Mouse (Mus musculus) CD8-positive naive resting alpha-beta T cell, adult 2 months (primary cell): Measurements from ENCODE around the gene Arhgef28.

Experiments
- DNase-seq, 2 experiments: peaks; one replicate each; pipeline ENCODE4 v3.0.0; 2022; ENCODE audit warnings: low read depth in 2 of 2, low spot score in 2 of 2

Arhgef28 gene

DNA sequence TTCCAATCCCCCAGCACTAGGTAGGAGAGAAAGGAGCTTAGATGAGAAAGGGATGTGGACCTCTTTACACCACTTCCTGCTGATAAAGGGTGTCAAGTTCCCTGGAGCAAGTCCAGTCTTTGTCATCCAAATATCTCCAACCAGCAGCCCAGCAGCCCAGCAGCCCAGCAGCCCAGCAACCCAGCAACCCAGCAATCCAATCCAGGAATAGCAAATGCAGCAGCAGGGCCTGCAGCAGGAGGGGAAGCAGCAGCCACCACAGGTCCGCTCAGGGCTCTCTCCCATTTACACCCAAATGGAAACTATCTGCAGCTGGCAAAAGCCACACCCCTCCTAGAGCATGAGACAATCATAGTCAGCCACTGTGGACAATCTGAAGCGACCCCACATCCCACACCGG, 21.6 kb downstream of the Arhgef28 start:
- DNase-seq: no peak

DNA sequence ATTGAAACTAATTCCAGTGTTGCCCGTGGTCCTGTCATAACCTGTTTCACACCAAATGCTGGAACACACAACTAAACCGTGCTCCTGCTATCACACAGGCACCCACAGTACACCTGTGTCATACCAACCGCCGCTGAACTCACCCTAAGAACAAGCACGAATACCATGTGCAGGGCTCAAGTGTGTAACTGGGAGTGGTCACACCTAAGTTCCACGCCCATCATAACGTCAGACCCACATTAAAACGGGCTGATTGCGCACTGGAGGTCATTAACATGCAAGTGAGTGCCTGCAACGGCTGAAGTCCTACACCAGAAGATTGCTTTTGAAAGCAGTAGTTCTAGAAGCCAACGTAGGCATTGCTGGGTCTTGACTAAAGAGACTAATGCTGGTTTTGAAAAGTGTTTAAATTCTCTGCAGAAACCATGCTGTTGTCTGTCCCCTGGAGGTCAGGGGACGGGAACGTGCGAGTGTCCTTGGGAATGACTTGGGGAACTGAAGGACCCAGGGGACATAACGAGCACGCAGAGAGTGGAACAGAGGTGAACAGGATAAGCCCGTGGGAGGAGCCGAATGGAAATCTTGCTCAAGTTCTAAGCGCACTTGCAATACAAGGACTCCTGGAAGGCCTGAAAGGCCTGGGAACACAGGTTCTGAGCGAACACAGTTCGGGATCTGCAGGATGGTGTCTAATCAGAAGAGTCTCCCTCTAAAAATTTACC, 22.9 kb downstream of the Arhgef28 start:
- no peak for DNase-seq

DNA sequence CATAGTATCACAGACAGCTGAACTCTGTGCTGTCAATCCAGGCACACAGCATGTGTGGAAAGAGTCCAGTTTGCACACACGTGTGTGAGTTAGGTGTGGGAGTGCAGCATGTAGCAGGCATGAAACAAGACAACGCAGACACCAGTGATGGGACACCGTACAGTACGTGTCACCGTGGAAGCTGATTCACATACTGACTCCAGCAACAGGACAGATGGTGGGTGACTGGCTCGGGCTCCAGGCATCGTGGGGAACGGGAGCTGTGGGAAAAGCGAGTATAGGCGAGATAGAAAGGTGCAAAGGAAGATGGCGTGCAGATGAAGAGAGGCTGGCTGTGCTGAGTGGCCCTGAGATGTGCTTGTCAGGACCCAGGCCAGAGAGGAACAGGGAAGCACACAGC, 23.9 kb downstream of the Arhgef28 start:
- no peak for DNase-seq

DNA sequence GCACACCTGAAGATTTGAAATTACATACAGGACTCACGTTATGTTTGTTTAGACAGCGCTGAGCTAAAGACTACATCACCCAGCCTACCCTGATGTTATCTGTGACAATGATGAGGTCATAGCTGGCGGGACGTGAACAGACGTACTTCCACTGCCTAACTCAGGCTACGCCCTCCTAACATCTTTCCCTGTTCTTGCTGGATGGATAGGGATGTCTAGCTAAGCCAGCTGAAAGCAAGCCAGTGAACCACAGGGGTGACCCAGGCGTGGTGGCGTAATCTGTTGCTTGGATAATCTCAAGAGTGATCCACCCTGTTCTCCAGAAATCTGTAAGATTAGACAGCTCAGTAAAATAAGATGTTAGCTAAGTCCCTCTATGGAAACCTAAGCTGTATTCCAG, 25.6 kb downstream of the Arhgef28 start:
- no peak for DNase-seq

DNA sequence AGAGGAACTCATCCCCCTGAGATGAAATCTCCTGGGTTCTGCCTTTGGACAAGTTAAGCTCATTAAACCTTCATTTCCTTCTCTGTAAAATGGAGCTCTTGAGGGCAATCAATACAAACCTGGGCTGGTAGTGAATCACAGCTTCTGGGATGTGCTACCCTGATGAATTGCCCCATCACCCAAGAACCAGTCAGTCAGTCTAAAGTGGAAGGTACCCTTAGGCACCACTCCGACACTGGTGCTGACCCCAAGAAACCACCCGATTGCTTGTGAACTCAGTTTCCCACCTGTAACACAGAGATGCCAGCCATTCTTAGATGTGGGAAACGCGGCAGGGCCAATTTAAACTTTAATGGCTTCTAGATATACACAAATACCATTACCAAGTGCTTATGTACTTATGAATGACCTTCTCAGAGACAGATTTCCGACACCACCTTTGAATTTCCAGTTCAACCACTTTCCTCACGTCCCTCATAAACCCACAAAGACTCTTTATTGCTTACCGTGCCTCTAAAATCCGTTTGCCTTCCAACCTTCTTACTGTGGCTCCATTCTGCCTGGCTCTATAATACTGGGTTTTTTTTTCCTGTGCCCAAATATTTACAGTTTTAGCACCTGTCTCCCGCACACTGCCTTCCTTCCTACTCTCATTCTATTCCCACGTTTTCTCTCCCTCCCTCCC, 30.8 kb downstream of the Arhgef28 start:
- no peak for DNase-seq

DNA sequence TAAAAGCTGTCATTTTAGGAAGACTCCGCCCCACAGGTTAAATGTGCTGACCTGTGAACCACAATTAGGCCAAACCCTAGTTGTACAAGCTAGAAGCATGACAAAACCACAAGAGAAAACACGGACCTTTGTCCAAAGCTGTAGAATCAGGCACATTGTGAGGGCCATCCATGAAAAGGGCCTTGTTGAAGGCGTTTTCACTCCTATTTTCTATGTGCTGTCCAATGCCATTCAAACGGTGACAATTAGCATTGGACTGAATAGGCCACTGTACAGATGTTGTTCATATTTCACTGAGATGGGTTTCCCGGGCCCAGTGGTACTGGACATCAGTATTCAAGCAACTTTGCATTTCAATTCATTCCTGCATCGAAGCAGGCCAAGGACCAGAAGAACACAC, 33.2 kb downstream of the Arhgef28 start:
- DNase-seq: no peak

DNA sequence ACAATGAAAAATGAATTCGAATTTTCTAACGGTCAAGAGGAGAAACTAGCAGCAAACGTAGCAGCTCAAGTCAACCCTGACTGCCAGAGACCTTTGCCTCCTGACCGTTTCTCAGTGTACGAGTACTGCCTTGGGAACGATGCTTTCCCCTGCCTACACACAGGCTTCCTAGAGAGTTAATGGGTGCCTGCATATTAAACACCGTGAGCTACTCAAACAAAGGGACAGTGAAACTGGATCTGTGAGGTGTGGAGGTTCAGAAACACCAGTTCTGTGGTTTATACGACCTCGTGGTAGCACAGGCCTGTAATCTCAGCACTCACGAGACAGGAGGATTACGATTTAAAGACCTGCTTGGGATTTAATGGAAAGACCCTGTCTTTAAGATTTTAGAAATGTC, 33.9 kb downstream of the Arhgef28 start:
- DNase-seq: no peak

DNA sequence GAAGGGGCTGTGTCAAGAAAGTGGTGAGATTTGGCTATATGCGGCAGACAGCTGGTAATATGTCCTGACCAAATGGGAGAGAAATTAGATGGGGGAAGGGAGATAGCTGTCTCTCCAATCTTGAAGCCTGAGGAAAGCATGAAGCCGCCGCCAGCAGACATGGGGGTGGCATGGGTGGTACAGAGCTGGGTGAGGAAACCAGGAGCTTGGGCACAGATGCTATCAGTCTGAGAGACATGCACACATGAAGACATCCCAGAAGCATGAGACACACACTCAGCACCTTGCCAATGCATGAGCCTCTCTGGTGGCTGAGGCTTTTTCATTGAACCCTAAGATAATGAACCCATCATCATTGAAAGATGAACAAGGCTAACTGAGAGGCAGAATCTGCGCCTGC, 34.5 kb downstream of the Arhgef28 start:
- DNase-seq: no peak

DNA sequence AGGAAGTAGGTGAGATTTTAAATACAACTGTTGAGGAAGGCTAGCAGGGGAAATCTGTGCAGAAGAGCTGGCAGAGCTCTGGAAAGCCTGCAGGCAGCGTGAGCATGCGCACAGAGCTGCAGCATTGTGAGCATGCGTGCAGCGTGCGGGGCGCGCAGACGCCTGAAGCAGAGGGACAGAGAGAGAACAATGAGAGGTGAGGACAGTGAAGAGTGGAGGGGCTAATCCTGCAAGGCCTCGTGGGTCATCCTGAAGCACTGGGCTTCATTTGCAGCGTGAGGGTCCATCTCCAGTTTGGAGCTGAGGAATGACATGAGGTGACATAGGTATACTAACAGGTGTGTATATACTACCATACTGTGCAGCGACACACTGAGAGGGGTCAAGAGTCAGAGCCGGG, 35.0 kb downstream of the Arhgef28 start:
- DNase-seq: no peak

DNA sequence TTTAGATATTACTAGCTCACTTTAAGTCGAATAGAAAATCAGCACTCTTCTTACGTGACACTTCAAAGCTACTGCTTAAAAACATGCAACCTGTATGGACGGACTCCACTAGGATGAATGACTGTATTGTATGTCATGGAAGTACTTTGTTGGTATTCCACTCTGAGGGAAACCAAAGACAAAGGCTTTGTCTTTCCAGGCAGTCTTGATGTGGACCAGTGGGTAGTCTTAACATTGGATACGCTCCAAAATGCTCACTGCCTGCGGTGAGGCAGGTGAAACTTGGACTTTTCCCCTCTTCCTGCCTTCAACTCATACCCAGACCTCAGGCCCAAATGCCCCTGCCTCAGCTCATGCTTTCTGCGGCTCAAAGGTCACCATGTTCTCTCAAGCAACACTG, 41.4 kb downstream of the Arhgef28 start:
- no peak for DNase-seq

DNA sequence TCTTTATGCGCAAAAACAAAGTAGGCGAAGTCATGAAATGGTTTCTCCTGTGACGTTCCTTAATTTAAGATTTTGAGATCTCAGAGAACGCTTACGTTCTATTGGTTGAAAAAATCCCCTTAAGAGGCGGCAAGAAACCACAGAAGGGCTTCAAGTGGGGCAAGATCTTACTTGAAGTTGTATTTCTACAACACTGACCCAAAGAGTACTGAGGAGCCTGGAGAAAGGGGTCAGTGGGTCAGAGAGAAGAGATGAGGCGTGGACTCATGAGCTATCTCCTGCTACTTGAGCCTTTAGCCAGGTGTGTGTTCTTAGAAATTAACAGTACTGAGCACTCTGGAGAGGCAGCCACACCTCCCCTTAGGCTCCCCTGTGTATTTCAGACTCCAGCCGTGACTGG, 44.7 kb downstream of the Arhgef28 start:
- DNase-seq: no peak

DNA sequence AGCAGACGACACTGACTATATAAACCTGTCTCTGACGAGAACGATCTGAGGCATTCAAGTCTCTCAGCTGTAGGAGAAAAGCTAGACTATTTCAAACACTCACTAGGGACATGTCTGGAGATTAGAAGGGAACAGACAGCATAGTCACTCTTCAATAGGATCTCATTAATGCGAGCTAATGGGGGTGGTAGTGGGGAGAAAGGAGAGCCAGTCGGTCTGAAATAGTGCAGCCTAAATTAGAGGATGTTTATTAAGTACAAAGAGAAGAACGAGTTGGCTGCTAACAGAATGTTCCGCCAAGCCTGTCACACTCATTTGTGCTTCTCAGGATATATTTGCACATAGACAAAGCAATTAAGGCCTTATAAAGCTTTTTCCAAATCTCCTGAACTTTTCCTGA, 49.6 kb downstream of the Arhgef28 start:
- no peak for DNase-seq

DNA sequence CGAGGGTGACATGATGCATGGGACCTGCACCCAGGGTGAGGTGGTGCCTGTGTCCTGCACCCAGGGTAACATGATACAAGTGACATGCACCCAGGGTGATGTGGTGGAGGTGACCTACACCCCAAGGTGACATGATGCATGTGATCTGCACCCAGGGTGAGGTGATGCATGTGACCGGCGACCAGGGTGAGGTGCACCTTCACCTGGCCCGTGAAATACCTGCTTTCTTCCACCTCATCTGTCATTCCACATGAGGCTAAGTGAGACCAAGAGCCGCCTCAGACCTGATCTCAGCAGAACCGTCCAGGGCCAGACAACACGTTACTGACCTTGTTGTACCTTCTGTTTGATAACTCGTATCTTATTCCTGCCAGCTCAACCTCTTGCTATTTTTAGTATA, 53.5 kb downstream of the Arhgef28 start:
- DNase-seq: no peak

DNA sequence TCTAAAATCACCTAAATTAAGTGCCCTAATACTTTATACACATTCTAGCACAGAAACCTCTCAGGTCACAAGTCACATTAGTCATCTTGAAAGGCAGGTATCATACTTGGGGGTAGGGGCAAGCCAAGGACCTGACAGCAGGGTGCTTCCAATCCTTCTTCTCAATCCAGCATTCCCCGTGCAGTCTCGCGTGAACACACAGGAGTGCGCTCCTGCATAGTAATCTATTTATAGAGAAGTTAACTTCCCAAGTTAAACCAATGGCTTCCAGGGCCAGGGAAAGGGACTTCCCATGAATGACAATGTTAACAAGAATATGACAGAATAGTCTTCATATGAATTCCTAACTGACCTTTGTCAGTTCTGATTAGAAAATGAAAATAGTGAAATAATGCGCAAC, 58.7 kb downstream of the Arhgef28 start:
- no peak for DNase-seq

DNA sequence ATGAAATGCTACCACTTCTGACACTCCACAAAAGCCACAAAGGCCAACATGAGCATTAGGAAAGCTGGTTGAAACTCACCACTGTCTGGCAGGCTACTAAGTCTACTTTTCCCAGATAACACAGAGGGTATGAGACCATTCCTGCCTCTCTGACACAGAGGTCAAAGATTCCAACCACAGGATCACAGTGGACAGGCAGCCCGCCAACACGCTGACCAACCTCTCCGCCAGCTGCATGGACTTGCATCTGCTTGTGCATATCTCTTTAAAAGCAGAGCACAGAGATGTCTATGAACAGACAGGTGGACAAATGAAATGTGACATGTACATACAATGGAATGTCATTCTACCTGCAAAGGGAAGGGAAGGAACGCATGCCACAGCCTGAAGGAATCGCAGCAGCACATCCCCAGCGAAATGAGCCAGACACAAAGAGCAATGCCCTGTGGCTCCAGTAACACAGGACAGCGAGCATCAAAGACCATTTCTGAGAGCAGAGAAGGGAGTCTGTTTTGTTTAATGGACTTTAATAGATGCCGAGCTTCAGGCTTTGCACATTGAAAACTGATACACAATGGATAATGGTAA, 59.6 kb downstream of the Arhgef28 start:
- no peak for DNase-seq

DNA sequence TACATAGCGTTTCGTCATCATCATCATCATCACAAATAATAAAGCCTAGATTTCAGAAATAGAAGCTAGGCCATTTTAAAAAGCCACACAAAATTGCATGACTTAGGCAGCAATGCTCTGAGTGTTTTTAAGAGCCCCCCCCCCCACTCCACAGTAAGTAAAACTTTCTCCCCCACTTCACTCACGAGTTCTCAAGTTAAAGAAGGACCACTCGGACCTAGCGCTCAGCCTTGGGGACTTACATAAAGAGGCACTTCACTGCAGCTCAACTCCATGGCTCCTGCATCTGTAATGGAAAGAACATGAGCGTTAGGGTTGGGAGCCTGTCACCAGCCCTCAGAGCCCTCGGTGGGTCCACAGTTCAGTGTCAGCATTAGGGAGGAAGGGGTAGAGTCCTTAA, 60.9 kb downstream of the Arhgef28 start:
- no peak for DNase-seq

DNA sequence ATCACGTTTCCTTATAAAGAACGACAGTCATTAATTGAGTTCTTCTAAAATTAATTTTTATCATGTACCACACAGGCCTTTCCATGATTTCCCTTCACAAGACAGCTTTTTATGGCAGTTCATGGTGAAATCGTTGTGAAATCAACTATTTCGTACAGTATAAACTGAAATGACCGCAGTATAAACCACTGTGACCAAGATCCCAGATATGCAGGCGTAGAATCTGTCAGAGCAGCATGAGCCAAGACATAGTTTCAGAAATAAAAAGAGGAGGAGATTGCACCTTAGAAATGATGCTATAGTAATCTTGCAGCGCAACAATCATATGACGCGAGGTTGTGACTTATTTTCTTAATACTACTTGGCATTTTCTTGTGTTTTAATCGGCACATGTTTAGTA, 63.2 kb downstream of the Arhgef28 start:
- DNase-seq: no peak

DNA sequence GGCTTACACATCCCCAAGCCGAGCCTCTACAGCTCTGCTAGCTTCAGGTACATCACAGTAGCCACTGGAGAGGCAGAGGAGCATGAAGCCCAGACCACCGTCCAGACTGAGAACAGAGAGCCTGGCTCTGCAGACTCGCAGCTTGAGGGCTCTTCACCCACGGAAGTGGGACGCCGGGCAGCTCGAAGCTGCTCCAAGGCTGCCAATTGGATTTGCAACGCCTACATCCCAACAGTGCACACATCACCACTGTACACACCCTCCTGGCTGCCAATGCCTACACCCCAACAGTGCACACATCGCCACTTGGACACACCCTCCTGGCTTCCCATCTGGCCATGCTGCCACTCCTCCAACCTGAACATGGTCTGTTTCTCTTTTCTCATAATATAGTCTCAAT, 65.6 kb downstream of the Arhgef28 start:
- DNase-seq: no peak

DNA sequence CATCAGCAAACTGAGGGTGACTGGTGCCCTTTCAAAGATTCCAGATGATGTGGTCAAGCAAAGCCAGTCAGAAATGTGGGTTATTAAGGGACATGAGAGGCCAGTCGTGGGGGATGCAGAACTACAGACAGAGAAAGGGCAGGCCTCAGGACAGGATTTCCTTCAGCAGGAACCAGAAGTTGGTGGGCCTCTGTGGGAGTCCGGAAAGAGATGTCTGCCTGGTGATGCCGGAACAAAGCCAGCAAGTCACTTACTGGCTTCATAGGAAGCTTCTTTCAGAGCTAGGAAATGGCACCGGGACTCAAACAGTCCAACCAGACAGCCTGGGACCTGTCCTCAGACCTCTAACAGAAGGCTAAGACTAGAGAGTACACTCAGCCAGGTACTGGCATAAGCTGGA, 67.5 kb downstream of the Arhgef28 start:
- DNase-seq: no peak

DNA sequence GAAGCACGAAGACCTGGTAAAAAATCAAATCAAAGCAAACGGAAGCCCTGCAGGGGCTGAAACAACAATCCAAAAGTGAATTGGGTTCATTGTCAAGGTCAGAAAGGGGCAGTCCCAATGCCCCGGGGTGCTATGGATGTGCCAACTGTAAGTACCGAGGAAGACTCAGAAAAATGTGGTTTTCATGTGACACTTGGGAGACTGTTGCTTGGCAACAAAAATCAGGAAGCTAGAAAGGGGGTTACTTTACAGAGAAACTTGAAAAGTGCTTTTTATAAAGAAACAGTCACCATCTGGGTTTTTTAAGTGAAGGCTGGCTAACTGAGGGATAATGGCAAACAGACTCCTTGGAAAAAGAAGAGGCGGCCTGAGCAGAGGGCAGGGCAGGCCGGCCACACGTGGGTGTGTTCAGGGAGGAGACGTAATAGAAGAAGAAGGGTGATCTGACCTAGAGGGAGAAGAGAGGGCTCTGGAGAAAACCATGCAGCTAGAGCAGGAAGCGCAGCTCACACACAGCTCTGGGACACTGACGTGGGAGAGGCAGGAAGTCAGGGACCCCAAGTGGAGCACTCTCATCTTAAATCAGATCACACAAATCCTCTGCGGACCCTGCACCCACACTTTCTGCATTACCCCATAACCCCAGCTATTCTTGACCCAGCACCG, 70.2 kb downstream of the Arhgef28 start:
- no peak for DNase-seq

DNA sequence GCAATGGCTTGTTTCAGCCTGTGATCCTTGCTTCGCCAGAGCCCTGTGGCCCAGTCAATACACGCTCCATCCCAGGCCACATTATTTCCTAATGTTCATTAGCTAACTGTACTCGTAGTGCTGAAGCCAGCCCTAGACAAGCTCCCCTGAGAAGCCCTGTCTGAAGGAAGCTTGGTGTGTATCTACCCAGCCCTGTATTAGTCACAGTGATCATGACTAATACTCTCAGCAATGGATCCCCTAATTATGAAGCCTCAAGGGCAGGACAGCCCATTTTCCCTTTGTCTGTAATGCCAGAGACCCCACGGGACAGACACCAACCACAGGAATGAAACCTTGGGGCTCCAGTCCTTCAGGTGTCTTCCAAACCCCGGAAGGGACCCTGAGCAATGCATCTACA, 73.3 kb downstream of the Arhgef28 start:
- DNase-seq: no peak

DNA sequence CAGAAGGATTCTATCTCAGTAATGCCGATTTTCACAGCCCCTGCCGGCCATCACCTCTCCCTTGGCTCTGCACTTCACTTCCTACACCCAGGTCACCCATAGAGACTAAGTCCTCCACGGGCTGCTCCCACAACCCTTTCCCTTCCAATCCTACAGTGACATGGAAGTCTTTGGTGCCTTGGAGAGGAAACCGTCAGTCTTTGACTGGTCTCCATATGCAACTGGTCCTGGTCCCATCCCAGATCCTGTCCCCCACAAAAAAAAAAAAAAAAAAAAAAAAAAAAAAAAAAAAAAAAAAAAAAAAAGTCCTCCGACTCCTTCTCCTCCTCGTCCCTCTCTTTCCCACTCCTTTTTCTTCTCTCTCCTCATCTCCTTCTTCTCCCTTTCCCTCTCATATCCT, 74.0 kb downstream of the Arhgef28 start:
- no peak for DNase-seq
